Mouse (Mus musculus): ENCODE results near the gene Birc7. TPM values are rescaled to one million over a fixed set of nuclear protein-coding genes. Genes with fewer than 3 reads are reported as not detected.

The Birc7 gene
- total and polyA plus RNA-seq, 3 experiments = not detected

DNA sequence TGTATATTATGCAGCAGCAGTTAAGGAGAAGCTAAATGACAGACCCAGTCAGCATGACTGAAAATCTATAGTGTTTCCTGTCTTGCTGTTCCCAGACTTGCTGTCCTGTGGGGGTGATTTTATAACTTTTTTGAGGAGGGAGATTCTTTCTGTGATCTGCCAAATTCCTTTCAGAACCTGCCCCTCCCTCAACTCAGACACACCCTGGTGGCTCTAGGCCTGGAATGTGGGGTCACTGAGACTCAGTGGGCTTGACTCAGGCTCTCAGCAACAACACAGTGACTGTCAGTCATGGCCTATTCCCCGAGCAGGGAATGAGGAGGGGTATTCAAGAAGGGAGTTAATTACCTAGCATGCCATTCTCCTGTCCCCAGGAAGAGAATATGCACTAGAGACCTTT, 21.1 kb downstream of the Birc7 start:
- DNase-seq (ENCODE audit: low read depth, low spot score) = no peak
- peaks cover 14 to 15% of the 10 kb centered on the region in 2 experiments for H3K27me3 ChIP-seq (ENCODE audit: control insufficient read depth in 1 of 2, insufficient read depth in 2 of 2, low read length in 2 of 2)
- H3K9me3 ChIP-seq (replicated peaks; ENCODE audit: insufficient read depth, low read length) = no peaks in the 10 kb centered on the region
- no peak overlapping the region for H3K4me3 ChIP-seq (ENCODE audit: control insufficient read depth in 1 of 2, insufficient read depth in 1 of 2, low read depth in 2 of 2, low read length in 2 of 2)
- H3K36me3 ChIP-seq (ENCODE audit: control insufficient read depth in 1 of 2, insufficient read depth in 2 of 2, low read length in 2 of 2) = no peaks in the 10 kb centered on the region
- H3K4me1 ChIP-seq (ENCODE audit: control insufficient read depth in 1 of 2, insufficient read depth in 2 of 2, low read length in 2 of 2) = no peaks in the 10 kb centered on the region
- H3K9ac ChIP-seq (ENCODE audit: control insufficient read depth, low read depth, low read length, poor library complexity, severe bottlenecking) = no peak overlapping the region
- no peaks in the 10 kb centered on the region for H3K79me2 ChIP-seq (ENCODE audit: control insufficient read depth, insufficient read depth, low read length, poor library complexity)
- H3K27ac ChIP-seq (ENCODE audit: control insufficient read depth, low read depth, low read length) = no peak overlapping the region
- no peak for TF ChIP-seq POLR2AphosphoS5 (IDR thresholded peaks at IDR 0.05; ENCODE audit: borderline replicate concordance, low read depth, low read length)
- TF ChIP-seq JUND (IDR thresholded peaks at IDR 0.05; ENCODE audit: low read depth, low read length) = no peak
- no peak for TF ChIP-seq MEF2A (IDR thresholded peaks at IDR 0.05; ENCODE audit: extremely low read depth, insufficient replicate concordance, low read depth, low read length, poor library complexity, severe bottlenecking)
- no peak for TF ChIP-seq ZMIZ1 (IDR thresholded peaks at IDR 0.05; ENCODE audit: low read depth, low read length)
- TF ChIP-seq NELFE (IDR thresholded peaks at IDR 0.05; ENCODE audit: low read depth, low read length) = no peak
- TF ChIP-seq UBTF (IDR thresholded peaks at IDR 0.05; ENCODE audit: borderline replicate concordance, insufficient read depth, low read depth, low read length) = no peak
- no peak for TF ChIP-seq GABPA (IDR thresholded peaks at IDR 0.05; ENCODE audit: low read depth, low read length)

DNA sequence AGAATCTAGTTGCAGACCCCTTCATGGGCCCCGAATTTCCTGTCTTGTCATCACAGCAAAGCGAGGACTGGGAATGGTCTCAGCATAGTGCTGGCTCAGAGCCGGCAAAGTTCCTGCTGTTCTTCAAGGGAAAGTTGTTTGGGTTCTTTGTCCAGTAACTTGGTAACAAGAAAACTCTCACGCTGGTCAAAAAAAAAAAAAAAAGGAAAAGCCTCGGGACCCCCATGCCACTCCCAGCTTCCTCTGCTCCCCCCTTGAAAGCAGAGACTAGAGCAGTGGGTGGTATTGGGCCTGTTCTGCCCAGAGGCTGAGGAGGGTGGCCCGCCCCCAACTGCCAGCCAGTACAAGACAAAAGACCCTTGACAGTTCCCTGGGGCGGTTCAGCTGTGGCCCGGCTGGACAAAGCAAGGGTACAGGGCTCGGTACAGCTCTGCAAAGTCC, 23.9 kb downstream of the Birc7 start:
- Histone ChIP-seq H3K27ac (ENCODE audit: control insufficient read depth, low read depth, low read length) (no peak overlapping the region), H3K79me2 (ENCODE audit: control insufficient read depth, insufficient read depth, low read length, poor library complexity) (no peaks in the 10 kb centered on the region), H3K9me3 (replicated peaks; ENCODE audit: insufficient read depth, low read length) (no peaks in the 10 kb centered on the region), H3K9ac (ENCODE audit: control insufficient read depth, low read depth, low read length, poor library complexity, severe bottlenecking) (no peak overlapping the region), H3K27me3 (ENCODE audit: control insufficient read depth in 1 of 2, insufficient read depth in 2 of 2, low read length in 2 of 2) (peaks cover 13 to 21% of the 10 kb centered on the region in 2 experiments), H3K36me3 (ENCODE audit: control insufficient read depth in 1 of 2, insufficient read depth in 2 of 2, low read length in 2 of 2) (no peaks in the 10 kb centered on the region), H3K4me1 (ENCODE audit: control insufficient read depth in 1 of 2, insufficient read depth in 2 of 2, low read length in 2 of 2) (no peaks in the 10 kb centered on the region), H3K4me3 (ENCODE audit: control insufficient read depth in 1 of 2, insufficient read depth in 1 of 2, low read depth in 2 of 2, low read length in 2 of 2) (no peak overlapping the region)
- TF ChIP-seq ETS1 (IDR thresholded peaks at IDR 0.05; ENCODE audit: low read depth, low read length) (no peak), MYB (IDR thresholded peaks at IDR 0.05; ENCODE audit: low read depth, low read length) (no peak), SIN3A (IDR thresholded peaks at IDR 0.05; ENCODE audit: low read length) (no peak), MEF2A (IDR thresholded peaks at IDR 0.05; ENCODE audit: extremely low read depth, insufficient replicate concordance, low read depth, low read length, poor library complexity, severe bottlenecking) (no peak), NRF1 (IDR thresholded peaks at IDR 0.05; ENCODE audit: insufficient read depth, low read depth, low read length, poor library complexity, severe bottlenecking) (no peak), UBTF (IDR thresholded peaks at IDR 0.05; ENCODE audit: borderline replicate concordance, insufficient read depth, low read depth, low read length) (no peak), JUND (IDR thresholded peaks at IDR 0.05; ENCODE audit: low read depth, low read length) (no peak), KAT2A (conservative IDR thresholded peaks at IDR 0.05; ENCODE audit: low read depth, low read length) (no peak)
- DNase-seq (ENCODE audit: low read depth, low spot score) = no peak

DNA sequence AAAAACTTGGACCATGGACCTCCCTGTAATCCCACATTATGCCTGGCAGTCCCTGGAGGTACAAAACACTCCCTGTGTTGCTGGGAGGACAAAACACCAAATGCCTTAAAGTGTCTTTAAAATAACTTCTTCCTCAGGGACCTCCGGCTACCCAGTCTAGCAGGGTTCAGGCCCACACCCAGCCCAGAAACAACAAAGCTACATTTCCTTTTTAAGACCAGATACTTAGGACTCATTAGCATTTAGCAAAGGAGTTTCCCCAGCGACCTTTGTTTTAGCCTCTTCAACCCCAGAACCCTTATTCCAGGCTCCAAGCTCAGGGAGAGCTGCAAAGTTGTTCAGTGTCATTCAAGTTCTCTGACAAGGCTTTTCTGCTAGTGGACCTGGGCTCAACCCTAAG, 24.8 kb downstream of the Birc7 start:
- H3K4me1 ChIP-seq (ENCODE audit: control insufficient read depth in 1 of 2, insufficient read depth in 2 of 2, low read length in 2 of 2) = no peaks in the 10 kb centered on the region
- DNase-seq (ENCODE audit: low read depth, low spot score) = no peak
- H3K79me2 ChIP-seq (ENCODE audit: control insufficient read depth, insufficient read depth, low read length, poor library complexity) = no peaks in the 10 kb centered on the region
- peaks cover 13 to 20% of the 10 kb centered on the region in 2 experiments for H3K27me3 ChIP-seq (ENCODE audit: control insufficient read depth in 1 of 2, insufficient read depth in 2 of 2, low read length in 2 of 2)
- H3K27ac ChIP-seq (ENCODE audit: control insufficient read depth, low read depth, low read length) = no peak overlapping the region
- no peaks in the 10 kb centered on the region for H3K9me3 ChIP-seq (replicated peaks; ENCODE audit: insufficient read depth, low read length)
- TF ChIP-seq ETS1 (IDR thresholded peaks at IDR 0.05; ENCODE audit: low read depth, low read length) = no peak
- TF ChIP-seq SMC3 (IDR thresholded peaks at IDR 0.05; ENCODE audit: low read depth, low read length) = no peak
- no peak for TF ChIP-seq GABPA (IDR thresholded peaks at IDR 0.05; ENCODE audit: low read depth, low read length)
- no peak for TF ChIP-seq CHD2 (IDR thresholded peaks at IDR 0.05; ENCODE audit: low read length)
- TF ChIP-seq MAX (IDR thresholded peaks at IDR 0.05; ENCODE audit: low read length) = no peak
- no peak for TF ChIP-seq KAT2A (conservative IDR thresholded peaks at IDR 0.05; ENCODE audit: low read depth, low read length)
- TF ChIP-seq ZKSCAN1 (IDR thresholded peaks at IDR 0.05; ENCODE audit: low read depth, low read length) = no peak
- TF ChIP-seq MAZ (IDR thresholded peaks at IDR 0.05; ENCODE audit: low read depth, low read length) = no peak
- TF ChIP-seq EP300 (IDR thresholded peaks at IDR 0.05; ENCODE audit: low read depth in 1 of 2, low read length in 2 of 2) = no peak
- TF ChIP-seq E2F4 (IDR thresholded peaks at IDR 0.05; ENCODE audit: borderline replicate concordance, low read depth, low read length) = no peak
- TF ChIP-seq POLR2AphosphoS5 (IDR thresholded peaks at IDR 0.05; ENCODE audit: borderline replicate concordance, low read depth, low read length) = no peak
- TF ChIP-seq GATA1 (IDR thresholded peaks at IDR 0.05; ENCODE audit: low read depth, low read length) = no peak
- TF ChIP-seq NRF1 (IDR thresholded peaks at IDR 0.05; ENCODE audit: insufficient read depth, low read depth, low read length, poor library complexity, severe bottlenecking) = no peak
- no peak for TF ChIP-seq HCFC1 (IDR thresholded peaks at IDR 0.05; ENCODE audit: low read depth, low read length)
- no peak for TF ChIP-seq ZNF384 (IDR thresholded peaks at IDR 0.05; ENCODE audit: low read depth, low read length)
- TF ChIP-seq ELF1 (IDR thresholded peaks at IDR 0.05; ENCODE audit: low read depth, low read length) = no peak
- no peak for TF ChIP-seq ZMIZ1 (IDR thresholded peaks at IDR 0.05; ENCODE audit: low read depth, low read length)
- TF ChIP-seq RAD21 (IDR thresholded peaks at IDR 0.05; ENCODE audit: low read depth, low read length) = no peak
- no peaks in the 10 kb centered on the region for H3K36me3 ChIP-seq (ENCODE audit: control insufficient read depth in 1 of 2, insufficient read depth in 2 of 2, low read length in 2 of 2)
- H3K4me3 ChIP-seq (ENCODE audit: control insufficient read depth in 1 of 2, insufficient read depth in 1 of 2, low read depth in 2 of 2, low read length in 2 of 2) = no peak overlapping the region
- no peak overlapping the region for H3K9ac ChIP-seq (ENCODE audit: control insufficient read depth, low read depth, low read length, poor library complexity, severe bottlenecking)
